Mouse (Mus musculus) myocyte (in vitro differentiated cells): ENCODE results near the gene Por.

ENCODE experiments used
- CEBPB ChIP-seq: IDR thresholded peaks from 2 replicates; pipeline ENCODE4 v1.6.1; 2011; ENCODE audit warnings: mild to moderate bottlenecking, moderate library complexity; ENCODE audit not compliant: poor library complexity, insufficient read depth, severe bottlenecking
- E2F4 ChIP-seq: IDR thresholded peaks from one replicate; pipeline ENCODE4 v1.6.1; 2011; ENCODE audit warnings: mild to moderate bottlenecking, control low read depth, moderate library complexity; ENCODE audit not compliant: insufficient read depth
- MAX ChIP-seq: IDR thresholded peaks from one replicate; pipeline ENCODE4 v1.6.1; 2011; ENCODE audit warnings: low read depth, mild to moderate bottlenecking, control low read depth
- MYOD1 ChIP-seq, 3 experiments: IDR thresholded peaks; one replicate each; pipeline ENCODE4 v1.6.1; 2011; ENCODE audit warnings: control low read depth in 2 of 3, low read depth in 2 of 3, mild to moderate bottlenecking in 2 of 3, moderate library complexity in 1 of 3; ENCODE audit not compliant: insufficient read length in 2 of 3, control insufficient read depth in 1 of 3
- MYOG ChIP-seq, 3 experiments: IDR thresholded peaks; one replicate each; pipeline ENCODE4 v1.6.1; 2011; ENCODE audit warnings: control low read depth in 2 of 3, low read depth in 2 of 3, mild to moderate bottlenecking in 2 of 3; ENCODE audit not compliant: insufficient read length in 2 of 3, control insufficient read depth in 1 of 3, insufficient read depth in 1 of 3
- POLR2A ChIP-seq: IDR thresholded peaks from one replicate; pipeline ENCODE4 v1.6.1; 2011; ENCODE audit warnings: low read depth, mild to moderate bottlenecking, control low read depth, moderate library complexity; ENCODE audit not compliant: insufficient read length
- POLR2AphosphoS2 ChIP-seq: IDR thresholded peaks from one replicate; pipeline ENCODE4 v1.6.1; 2011; ENCODE audit warnings: low read depth, control low read depth; ENCODE audit not compliant: insufficient read length
- REST ChIP-seq: IDR thresholded peaks from one replicate; pipeline ENCODE4 v1.6.1; 2011; ENCODE audit warnings: mild to moderate bottlenecking, control low read depth, moderate library complexity; ENCODE audit not compliant: insufficient read depth, insufficient read length
- SRF ChIP-seq: IDR thresholded peaks from one replicate; pipeline ENCODE4 v1.6.1; 2011; ENCODE audit warnings: low read depth; ENCODE audit not compliant: control insufficient read depth, insufficient read length
- TCF12 ChIP-seq: IDR thresholded peaks from one replicate; pipeline ENCODE4 v1.6.1; 2011; ENCODE audit warnings: mild to moderate bottlenecking, control low read depth; ENCODE audit not compliant: poor library complexity, insufficient read depth, severe bottlenecking
- TCF3 ChIP-seq: IDR thresholded peaks from one replicate; pipeline ENCODE4 v1.6.1; 2011; ENCODE audit warnings: low read depth, control low read depth; ENCODE audit not compliant: insufficient read length
- USF1 ChIP-seq: IDR thresholded peaks from one replicate; pipeline ENCODE4 v1.6.1; 2011; ENCODE audit warnings: low read depth, mild to moderate bottlenecking, control low read depth, moderate library complexity

DNA sequence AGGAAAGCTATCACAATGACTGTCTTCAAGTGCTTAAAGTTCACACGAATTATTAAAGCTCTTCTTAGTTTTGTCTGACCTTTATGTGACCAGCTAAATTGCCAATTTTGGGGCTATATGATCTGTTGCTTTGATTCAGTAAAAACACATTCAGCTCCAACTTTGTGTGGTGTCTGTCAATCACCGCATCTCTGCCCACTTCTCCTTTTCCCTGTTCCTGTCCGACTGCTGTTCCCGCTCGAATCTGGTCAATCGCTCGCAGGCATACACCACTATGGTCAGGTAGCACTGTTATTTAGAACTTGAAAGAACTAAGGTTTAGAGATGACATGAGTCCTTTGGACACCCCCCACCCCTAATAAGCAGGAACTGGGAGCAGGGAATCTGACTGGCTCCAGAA is 1.8 kb upstream of the Por start:
- TF ChIP-seq USF1, result no peak
- TF ChIP-seq POLR2A, result no peak
- TF ChIP-seq E2F4, result no peak
- TF ChIP-seq MAX, result no peak
- no peak for TF ChIP-seq CEBPB
- no peak for TF ChIP-seq TCF3
- no peak for TF ChIP-seq POLR2AphosphoS2
- TF ChIP-seq TCF12, result no peak
- TF ChIP-seq MYOG (IDR thresholded peaks at IDR 0.05; ENCODE audit: control insufficient read depth in 1 of 3, insufficient read depth in 1 of 3, insufficient read length in 2 of 3, low read depth in 2 of 3), result no peak
- TF ChIP-seq MYOD1 (IDR thresholded peaks at IDR 0.05; ENCODE audit: control insufficient read depth in 1 of 3, insufficient read length in 2 of 3, low read depth in 2 of 3), result no peak
- TF ChIP-seq SRF, result no peak
- TF ChIP-seq REST, result no peak
